Mouse (Mus musculus): ENCODE measurements at regions not wholly inside any gene's neighbourhood (a gene's known extent, or its start where the extent isn't known, plus 50 kb on each side); places are given as distances from the start of the nearest gene placed in this dataset.

DNA sequence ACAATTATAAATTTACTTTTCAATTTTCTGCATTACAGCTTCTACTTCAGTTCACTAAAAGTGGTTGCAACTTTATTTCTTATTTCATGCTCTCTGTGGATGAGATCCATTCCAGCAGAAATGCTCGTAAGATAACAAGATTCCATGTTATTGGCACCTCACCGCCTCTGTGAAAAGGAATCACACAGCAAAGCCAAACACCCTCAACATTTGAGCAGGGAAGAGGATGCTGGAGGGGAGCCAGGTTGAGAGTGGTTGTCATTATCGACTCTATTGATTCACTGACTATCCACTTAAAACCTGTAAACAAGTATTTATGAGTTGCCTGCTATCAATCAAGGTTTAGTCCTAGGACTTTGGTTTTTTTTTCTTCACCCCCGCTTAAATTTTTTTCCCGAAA is 261.1 kb upstream of the Ccdc54 start:
- no peak for DNase-seq (ENCODE audit: low spot score in 2 of 2)

DNA sequence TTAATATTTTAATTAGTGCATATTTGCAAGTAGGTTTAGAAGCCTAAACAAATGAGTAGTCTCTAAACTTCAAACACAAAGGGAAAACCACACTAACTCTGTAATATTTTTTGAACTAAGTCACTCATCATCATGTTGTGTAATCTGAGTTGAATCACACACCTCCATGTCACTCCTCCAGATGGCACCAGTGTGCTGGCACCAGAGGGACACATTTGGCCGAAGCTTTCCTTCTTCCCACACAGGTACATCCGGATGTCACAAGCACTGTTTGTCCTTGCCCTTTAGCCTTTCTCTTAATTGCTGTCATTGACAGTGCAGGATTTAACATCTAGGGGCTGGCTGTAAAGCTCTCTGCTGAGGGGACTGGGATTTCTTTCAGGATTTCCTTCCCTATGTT is 256.7 kb upstream of the Ccdc54 start:
- no peak for DNase-seq (ENCODE audit: low spot score in 2 of 2)

DNA sequence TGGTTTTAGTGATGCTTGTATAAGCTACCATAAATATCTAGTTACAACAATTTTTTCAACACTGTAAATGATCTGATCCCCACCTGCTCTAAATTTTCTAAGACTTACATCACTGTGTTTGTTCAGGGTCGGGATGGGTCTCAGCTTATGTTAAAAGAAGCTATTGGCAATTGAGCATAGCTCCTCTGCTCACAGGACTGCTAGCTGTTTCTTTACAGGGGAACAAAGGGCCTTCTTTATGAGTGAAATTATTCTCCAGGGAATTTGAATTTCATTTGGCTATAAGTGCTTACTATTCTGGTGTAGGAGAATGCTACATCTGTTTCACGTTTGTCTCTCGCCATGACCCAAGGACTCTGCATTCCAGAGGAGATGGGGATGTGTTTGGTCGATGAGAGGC is 255.6 kb upstream of the Ccdc54 start:
- DNase-seq (ENCODE audit: low spot score in 2 of 2), result no peak

DNA sequence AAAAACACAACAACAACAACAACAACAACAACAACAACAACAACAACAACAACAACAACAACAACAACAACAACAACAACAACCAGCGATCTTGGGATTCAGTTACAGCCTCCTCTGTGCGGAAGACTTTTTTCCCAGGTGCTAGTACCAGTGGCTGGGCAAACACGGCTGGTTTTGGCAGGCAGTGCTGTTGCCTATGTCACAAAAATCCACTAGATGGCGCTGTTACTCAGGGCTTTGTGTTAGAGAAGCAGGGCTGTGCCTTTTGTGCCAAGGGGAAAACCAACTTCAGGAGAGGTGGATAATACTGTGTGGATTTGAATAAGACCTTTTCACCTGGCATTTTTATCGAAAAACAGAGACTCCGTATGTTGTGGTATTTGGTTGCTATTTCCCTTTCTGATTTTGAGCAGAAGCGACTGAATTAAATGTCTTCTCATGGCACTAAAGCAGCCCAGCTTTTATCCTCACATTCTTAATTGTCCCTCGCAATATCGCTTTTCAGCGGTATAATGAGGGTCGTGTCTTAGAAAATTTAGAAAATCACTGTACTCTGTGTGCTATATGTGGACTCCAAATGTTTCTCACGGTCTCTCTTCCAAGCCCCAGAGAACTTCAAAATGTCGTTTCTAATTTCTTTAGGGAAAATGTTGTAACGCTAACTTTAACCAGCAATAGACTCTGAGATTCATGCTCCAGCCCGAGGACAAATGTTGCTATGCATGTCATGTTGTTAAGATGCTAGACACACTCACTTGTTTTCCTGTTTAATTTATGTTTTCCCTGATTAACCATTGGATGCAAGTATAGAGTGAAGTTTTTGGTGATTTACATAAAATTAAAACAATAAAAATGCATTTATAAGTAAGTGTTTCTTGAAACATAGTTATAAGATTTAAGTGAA is 251.0 kb upstream of the Ccdc54 start:
- DNase-seq (ENCODE audit: low spot score in 2 of 2), result peak in 1 of 2 experiments; percentile 1

DNA sequence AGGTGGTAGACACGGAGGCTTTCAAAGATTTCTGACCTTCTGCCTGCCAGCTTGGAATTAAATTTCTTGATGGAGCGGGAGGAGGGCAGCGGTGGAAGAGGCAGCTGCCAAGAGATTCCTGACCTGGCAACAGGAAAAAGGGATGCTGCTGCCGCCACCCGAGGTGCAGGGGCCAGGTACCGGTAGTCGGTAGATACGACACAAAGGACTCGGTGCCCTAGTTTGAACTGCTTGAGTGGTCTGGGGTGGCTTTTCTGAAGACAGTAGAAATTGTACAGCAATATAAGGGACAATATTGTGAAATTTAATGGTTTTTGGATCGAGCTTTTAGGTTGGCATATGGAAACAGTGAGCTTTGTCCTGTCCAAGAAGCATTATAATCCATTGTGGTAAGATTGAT is 250.3 kb upstream of the Ccdc54 start:
- no peak for DNase-seq (ENCODE audit: low spot score in 2 of 2)

DNA sequence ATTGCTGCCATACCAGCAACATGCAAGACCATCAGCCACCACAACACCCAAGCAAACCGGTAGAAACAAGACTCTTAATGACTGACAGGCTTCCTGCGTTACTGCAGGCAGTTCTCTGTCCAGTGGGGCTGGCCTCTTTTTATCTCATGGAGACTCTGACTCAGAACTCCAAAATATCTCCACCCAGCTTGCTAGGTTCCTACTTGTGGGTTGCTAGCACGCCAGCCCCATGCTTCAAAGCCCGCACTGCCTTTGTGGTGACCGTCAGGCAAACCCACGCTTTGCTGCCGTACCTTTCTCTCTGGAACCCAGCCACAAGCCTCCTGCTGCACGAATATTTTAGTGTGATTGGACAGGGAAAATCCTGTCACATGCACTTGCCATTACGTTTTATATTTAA is 248.7 kb upstream of the Ccdc54 start:
- no peak for DNase-seq (ENCODE audit: low spot score in 2 of 2)

DNA sequence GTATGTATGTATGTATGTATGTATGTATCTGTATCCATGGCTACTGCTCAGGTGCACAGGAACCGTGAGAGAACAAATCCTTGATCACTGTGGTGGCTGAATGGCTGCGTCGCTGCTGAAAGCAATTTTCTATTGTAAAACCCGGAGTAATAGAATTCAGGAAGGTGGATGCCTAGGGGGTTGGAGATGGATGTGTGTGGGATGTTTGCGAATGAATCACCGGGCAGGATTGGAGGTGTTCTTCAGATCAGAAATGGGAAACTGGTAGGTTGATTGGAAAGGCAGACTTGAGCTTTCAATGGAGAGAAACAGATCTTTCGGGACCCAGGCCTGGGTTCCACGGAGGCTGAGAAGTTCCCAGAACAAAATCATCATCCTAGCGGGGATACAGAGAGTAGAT is 246.5 kb upstream of the Ccdc54 start:
- DNase-seq (ENCODE audit: low spot score in 2 of 2), result no peak

DNA sequence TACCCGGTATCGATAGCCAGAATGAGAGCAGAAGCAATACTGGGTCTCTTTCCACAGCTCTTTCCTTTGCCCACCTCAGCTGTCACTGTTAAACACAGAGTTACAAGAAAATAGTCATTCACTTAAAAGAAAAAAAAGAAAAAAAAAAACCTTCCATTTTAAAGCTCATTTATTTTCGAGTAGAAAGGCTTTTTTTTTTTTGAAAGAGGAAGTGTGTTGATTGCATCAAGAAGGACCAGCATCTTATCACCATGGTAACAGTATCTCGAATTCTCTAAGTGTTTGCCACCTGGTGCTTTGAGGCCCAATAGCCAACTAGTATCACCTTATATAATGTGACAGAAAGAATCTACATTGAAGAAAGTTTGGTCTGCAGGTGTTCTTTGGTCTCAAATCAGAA is 245.5 kb upstream of the Ccdc54 start:
- DNase-seq (ENCODE audit: low spot score in 2 of 2), result no peak

DNA sequence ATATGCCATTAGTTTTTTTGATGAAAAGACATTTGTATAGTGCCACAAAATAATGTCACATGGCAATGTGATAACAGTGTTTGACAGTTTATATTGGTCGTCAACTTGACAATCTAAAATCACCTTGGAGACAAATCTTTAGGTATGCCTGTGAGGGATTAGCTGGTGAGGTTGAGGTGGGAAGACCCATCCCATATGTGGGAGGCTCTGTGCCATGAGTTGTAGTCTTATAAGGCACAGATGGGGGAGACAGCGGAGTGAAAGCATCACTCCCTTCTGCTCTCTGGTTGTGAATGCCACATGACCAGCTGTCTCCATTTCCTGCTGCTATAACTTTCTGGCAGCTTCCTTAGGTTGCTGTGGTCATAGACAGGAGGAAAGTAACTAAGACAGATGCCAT is 242.4 kb upstream of the Ccdc54 start:
- DNase-seq (ENCODE audit: low spot score in 2 of 2), result no peak

DNA sequence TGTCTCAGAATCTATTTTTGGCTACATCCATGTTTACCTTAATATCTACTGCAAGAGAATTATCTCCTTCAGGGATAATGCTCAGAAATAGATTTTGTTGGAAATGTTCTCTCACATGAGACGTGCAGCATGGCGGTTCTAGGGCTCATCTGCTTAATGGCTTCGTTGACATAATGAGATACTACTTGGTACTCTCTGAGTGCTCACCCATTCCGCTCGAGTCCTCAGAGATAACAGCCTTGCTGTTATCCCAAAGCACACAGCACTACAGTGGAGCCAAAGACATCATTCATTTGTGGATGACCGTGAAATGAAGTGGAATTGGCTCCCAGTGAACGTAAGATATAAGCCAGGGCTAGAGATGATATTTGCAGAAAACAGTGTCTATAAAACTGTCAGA is 231.4 kb upstream of the Ccdc54 start:
- DNase-seq (ENCODE audit: low spot score in 2 of 2), result no peak

DNA sequence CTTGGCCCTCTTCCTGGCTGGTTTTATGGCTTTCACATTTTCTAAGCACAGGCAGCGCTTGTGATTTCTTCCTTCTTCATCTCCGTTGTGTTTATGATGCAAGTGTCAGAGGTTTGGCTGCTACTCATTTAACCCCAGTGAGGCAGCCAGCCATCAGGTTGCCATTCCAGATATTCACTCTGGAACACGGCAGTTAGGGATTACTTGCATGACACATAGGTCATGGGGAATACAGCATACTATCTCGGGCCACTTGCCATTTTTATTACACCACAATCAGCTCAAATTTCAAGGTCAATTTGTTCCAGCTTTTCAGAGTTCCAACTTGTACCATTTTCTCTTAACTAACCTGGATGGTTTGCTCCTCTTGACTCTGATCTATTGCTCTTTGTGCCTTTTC is 223.7 kb upstream of the Ccdc54 start:
- DNase-seq (ENCODE audit: low spot score in 2 of 2), result no peak

DNA sequence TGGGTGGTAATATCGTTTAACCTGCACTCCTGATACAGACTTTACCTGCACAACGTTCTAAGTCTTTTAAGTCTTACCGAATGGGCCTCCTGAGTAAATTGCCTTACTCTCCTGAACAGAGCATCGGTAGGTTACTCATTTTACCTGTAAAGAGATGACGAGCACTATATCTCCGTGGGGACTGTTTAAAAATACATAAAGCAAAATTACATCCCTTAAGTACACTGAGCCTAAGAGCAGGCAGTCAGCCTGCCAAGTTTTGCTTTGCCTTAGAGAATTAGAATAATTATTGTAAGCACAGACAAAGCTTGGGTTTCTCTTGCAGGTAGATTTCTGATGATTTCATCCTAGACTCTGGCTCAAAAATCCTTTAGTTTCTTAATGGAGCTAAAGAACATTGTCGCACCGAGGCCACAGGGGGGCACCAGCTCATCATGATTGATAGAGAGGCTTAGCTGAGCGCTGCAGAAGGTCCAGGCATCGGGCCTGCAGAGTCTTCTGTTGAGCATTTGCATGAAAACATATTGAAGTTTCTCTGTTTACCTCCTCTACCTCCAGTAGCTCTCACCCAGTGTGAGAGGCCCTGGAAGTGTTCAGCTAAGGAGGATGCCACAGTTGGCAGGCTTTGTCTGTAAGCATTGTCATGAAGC is 208.3 kb upstream of the Ccdc54 start:
- no peak for DNase-seq (ENCODE audit: low spot score in 2 of 2)

DNA sequence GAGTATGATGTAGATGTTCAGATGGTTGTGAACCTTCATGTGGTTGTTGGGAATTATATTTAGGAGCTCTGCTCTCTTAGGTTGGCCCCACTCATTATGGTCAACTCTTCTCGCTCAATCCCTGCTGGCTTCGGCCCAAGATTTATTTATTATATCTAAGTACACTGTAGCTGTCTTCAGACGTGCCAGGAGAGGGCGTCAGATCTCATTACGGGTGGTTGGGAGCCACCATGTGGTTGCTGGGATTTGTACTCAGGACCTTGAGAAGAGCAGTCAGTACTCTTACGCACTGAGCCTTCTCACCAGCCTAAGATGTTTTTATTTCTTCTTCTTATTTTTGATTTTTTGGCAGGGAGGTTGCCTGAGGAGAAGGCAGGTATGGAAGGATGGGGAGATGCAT is 207.1 kb upstream of the Ccdc54 start:
- no peak for DNase-seq (ENCODE audit: low spot score in 2 of 2)

DNA sequence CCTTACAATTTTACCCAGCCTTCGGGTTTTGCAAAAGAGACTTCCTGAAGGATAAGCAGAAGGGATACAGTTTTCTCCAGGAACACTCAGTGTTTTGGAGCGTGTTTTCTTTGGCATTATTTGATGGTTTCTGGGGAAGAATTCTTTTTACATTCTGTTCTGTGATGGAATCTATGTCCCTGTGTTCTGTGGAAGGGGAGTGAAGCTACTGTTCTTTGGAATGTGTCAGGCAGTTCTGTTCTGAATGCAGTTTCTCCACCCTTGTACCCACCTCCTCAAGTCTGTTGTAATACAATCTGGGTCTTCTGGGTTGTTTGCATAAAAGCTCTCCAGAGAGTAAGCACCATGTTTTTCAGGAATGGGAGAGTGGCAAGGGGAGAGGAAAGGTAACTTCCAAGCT is 202.0 kb upstream of the Ccdc54 start:
- no peak for DNase-seq (ENCODE audit: low spot score in 2 of 2)

DNA sequence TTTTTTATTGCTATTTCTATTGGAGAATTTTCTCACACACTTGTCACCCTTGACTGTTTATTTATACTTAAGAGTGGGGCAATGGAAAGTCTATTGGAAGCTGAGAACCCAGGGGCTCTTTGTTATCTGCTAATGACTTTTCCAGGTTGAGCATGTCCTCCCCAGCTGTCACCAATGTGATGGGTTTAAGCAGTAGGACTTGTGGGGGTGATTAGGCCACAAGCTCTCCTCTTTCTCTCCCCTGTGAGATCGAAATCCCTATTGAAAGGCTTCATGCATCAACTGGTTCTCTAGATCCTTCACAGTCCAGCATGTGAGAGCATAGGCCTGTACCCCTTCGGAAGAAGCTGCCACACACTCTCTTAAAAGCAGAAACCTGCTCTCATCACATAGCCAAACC is 201.6 kb upstream of the Ccdc54 start:
- no peak for DNase-seq (ENCODE audit: low spot score in 2 of 2)

DNA sequence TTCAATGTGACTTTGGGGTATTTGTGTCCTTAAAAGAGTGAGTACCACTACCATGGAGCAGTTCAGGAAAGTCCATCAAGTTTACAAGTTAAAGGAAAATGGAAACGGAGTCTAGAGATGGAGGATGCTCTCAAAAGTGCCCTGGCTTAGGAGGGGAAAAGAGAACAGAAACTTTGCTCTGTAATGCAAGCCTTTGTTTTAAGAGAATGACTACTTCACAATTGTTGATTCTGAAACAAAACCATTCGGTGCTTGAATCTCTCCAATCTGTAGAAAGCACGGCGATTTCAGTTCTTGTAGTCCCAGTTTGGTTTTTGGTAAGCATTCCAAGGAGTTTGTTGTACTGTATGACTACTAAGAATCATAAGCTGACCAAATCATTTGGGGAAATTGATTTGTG is 197.7 kb upstream of the Ccdc54 start:
- DNase-seq (ENCODE audit: low spot score in 2 of 2), result no peak

DNA sequence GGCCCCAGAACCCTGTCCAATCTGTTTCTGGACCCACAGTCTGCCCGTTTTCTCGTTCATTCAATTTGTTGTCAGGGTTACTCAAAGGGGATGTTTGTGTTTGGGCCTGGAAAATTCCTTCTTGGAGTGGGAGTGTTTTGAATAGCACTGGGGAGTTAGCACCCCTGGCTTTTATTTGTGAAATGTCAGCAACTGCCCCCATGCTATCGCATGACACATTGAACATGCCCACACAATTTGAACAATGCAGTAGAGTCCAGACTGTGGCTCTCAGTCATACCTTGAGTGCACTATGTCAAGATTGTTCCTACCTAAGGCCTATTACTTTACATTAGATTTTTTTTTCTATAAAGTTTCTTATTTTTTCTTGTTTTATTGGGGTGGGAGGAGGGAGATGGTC is 195.2 kb upstream of the Ccdc54 start:
- DNase-seq (ENCODE audit: low spot score in 2 of 2), result no peak

DNA sequence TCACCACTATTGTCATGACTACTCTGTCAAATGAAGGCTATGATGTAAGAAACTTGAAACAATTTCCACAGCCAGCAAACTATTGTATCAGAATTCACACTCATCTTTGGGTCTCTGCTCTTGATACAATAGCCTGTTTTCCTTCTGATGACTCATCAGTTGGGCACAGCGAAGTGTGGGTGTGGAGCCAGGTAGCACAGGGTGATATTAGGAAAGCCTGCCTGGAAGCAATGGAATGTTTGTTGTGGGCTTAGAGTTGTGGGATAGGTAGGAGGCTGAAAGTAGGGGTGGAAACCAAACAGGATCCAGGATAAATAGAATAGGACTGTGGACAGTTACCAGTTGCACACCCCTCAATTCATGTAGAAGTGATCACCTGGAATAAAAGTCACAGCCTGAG is 194.4 kb upstream of the Ccdc54 start:
- no peak for DNase-seq (ENCODE audit: low spot score in 2 of 2)

DNA sequence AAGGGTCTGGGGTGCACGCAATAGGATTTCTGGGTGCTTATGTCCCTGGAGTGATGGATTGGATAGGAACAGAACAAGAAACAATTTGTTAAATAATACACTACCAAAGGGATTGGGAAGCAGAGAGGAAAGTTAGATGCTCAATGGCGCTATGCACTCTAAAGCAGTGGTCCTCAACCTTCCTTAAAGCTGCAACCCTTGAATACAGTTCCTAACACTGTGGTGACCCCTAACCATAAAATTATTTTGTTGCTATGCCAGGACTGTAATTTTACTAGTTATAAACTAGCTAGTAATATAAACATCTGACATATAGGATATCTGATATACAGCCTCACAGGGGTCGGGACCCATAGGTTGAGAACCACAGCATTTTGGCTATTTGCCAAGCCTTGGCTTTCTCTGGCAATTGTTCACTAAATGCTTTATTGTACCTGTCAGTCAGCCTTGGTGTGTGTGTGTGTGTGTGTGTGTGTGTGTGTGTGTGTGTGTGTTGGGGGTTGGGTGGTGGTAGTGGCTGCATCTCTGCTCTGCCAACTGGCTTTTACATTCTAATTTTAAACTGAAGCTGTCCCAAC is 193.8 kb upstream of the Ccdc54 start:
- DNase-seq (ENCODE audit: low spot score in 2 of 2), result no peak

DNA sequence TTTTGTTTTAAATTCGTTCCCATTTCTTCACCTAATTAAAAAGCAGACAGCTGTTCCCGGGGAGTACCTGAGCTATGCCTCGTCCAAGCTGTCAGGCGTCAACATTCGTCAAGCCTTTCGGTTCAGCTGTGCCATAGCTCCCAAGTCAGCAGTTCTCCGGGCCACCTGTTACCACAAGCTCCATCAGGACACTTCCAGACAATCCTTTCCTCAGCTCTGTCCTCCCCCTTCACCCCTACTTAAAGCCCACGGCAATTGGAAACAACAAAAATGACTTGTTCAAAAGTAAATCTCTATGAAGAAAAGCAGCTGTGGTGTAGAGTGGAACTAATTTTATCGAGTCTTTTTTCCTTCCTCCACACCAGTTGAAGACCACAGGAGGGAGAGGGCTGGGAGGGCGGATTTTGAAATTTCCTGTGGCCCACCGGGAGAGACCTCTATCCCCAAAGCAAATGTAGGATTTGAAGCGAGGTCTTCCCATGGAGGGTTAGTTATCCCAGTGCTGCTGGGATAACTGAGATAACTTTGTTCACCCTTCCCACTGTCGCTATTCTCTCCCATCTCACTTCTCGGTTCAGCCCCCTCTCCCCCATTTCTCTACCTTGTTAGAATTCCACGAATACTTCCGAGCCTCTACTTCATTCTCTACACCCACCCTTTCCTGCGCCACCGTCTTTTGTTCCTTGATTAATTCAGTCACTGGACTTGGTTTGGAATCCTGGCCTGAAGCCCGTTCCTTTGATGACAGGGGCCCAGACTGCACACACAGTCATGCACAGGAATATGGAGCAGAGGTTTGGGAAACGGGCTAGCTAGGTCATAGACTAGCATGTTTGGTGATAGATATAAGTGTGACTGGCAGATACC is 193.1 kb upstream of the Ccdc54 start:
- DNase-seq (ENCODE audit: low spot score in 2 of 2), result no peak

DNA sequence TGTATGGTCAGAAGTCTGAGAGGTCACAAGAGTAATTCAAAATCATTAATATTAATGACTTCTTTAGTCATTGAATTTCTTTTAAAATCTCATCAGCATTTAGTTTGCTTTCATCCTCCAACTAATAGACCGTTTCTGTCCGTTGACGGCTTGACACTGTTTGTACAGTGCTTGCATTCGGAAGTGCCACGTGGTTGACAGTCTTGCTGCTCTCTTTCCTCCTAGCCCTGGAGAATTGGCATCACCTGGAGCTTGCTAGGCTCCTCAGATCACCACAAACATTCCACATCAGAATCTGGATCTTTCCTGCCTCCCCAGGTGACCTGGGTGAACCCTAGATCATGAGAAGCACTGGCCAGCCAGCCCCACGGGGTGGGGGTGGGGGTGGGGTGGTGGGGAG is 192.3 kb upstream of the Ccdc54 start:
- no peak for DNase-seq (ENCODE audit: low spot score in 2 of 2)

Measured in spleen, postnatal 36 days (tissue).